Mouse (Mus musculus) C2C12 (cell line): ENCODE results near the gene Pnpla2. TPM values are rescaled to one million over a fixed set of nuclear protein-coding genes. Genes with fewer than 3 reads are reported as not detected.

Experiments used
- H3K27me3 ChIP-seq: one replicate; pipeline ENCODE4 v1.6.1; 2011; ENCODE audit not compliant: control insufficient read depth, insufficient read depth, insufficient read length
- H3K36me3 ChIP-seq: one replicate; pipeline ENCODE4 v1.6.1; 2011; ENCODE audit not compliant: control insufficient read depth, insufficient read depth
- H3K4me3 ChIP-seq: one replicate; pipeline ENCODE4 v1.5.1; 2011; ENCODE audit warnings: mild to moderate bottlenecking, control low read depth; ENCODE audit not compliant: poor library complexity, insufficient read depth, severe bottlenecking
- H3K79me2 ChIP-seq: one replicate; pipeline ENCODE4 v1.6.1; 2011; ENCODE audit not compliant: control insufficient read depth, insufficient read depth
- H3K79me3 ChIP-seq: one replicate; pipeline ENCODE4 v1.6.1; 2011; ENCODE audit warnings: low read depth, control low read depth
- H3ac ChIP-seq: one replicate; pipeline ENCODE3; 2011; ENCODE audit warnings: low read depth; ENCODE audit not compliant: control insufficient read depth, insufficient read length
- CEBPB ChIP-seq: IDR thresholded peaks from one replicate; pipeline ENCODE4 v1.6.1; 2011; ENCODE audit warnings: low read depth, mild to moderate bottlenecking, control low read depth, moderate library complexity
- CTCF ChIP-seq: IDR thresholded peaks from one replicate; pipeline ENCODE4 v1.5.1; 2011; ENCODE audit not compliant: control insufficient read depth, insufficient read depth, insufficient read length
- FOSL1 ChIP-seq: IDR thresholded peaks from one replicate; pipeline ENCODE4 v1.8.0; 2011; ENCODE audit warnings: mild to moderate bottlenecking, low read length; ENCODE audit not compliant: poor library complexity, insufficient read depth, severe bottlenecking
- MAX ChIP-seq: IDR thresholded peaks from one replicate; pipeline ENCODE4 v1.6.1; 2011; ENCODE audit warnings: mild to moderate bottlenecking, control low read depth
- MYOD1 ChIP-seq: IDR thresholded peaks from one replicate; pipeline ENCODE4 v1.6.1; 2011; ENCODE audit warnings: low read depth; ENCODE audit not compliant: control insufficient read depth, insufficient read length
- MYOG ChIP-seq: IDR thresholded peaks from one replicate; pipeline ENCODE4 v1.6.1; 2011; ENCODE audit not compliant: control insufficient read depth, insufficient read length; ENCODE audit errors: extremely low read depth
- USF1 ChIP-seq: IDR thresholded peaks from one replicate; pipeline ENCODE4 v1.6.1; 2011; ENCODE audit warnings: low read depth, mild to moderate bottlenecking, control low read depth, moderate library complexity
- polyA plus RNA-seq: library from polyadenylated mRNA; unstranded; fragments of >200 nt; fragmentation: generic; extraction: Trizol; gene quantifications from one replicate; pipeline ENCODE4 v1.2.1, GENCODE M21; 2012; ENCODE audit warnings: missing spikeins

Gene Pnpla2
- polyA plus RNA-seq, 1 experiment: 32.8 TPM

DNA sequence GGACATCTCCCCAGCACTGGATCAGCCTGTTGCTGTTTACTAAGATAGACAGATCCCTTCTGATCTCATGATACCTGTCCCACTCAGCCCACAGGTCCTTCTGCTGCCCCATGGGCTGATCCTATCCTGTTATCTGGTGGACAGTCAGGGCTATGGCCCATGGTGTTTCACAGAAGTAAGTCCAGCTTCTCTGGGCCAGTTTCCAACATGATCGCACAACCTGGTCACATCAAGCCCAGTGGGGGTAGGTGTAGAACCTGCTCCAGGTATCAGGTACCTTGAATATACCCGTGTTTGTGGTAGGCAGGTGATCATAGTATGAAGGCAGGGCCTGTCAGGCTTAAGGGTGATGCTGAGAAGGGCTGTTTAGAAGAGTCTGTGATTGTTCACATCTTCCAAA is 40.4 kb downstream of the Pnpla2 start:
- Histone ChIP-seq H3K79me3 (no peaks in the 10 kb centered on the region), H3K4me3 (no peak overlapping the region), H3K79me2 (no peaks in the 10 kb centered on the region), H3K36me3 (peaks cover 28% of the 10 kb centered on the region), H3ac (no peak overlapping the region), H3K27me3 (no peaks in the 10 kb centered on the region)
- TF ChIP-seq FOSL1 (no peak), MYOG (no peak), CTCF (no peak), CEBPB (no peak), USF1 (no peak), MYOD1 (no peak), MAX (no peak)

DNA sequence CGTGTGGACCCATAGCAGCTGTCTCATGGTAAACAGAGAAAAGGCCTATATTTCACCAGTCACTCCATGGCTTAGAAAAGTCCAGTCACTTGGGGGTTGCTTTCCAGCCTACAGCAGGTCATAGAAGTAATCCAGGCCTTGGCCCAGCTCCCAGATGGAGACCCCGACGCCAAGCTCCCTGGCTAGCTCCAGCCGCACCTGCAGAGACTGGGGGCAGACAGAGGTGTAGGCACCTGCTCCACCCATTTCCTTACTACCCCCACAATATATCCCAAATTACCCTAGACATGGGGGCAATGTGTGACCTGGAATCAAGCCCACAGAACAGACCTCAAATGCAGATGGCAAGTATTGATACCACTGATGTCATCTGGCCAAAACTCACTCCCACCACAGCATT is 40.9 kb downstream of the Pnpla2 start:
- no peaks in the 10 kb centered on the region for H3K27me3 ChIP-seq
- H3K4me3 ChIP-seq: no peak overlapping the region
- no peak for TF ChIP-seq CEBPB
- peaks cover 22% of the 10 kb centered on the region for H3K36me3 ChIP-seq
- no peaks in the 10 kb centered on the region for H3K79me2 ChIP-seq
- H3K79me3 ChIP-seq: no peaks in the 10 kb centered on the region
- no peak overlapping the region for H3ac ChIP-seq

DNA sequence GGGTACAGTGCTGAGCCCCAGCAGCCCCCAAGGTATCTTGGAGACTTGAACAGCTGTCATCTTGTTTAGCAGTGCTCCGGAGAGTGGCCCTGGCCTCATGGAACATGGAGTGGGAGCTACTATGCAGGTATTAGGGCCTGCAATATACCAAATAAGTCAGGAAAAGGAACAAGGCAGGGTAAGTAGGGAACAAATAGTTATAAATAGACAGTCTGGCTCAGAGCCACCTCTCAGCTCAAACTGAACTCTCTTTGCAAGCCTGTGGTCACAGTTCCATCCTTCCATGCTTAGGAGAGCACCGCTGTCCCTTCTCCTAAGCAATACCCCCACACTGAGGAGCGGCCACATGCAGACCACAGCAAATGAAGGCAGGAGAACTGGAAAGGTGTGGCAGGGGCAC is 42.6 kb downstream of the Pnpla2 start:
- no peaks in the 10 kb centered on the region for H3K79me2 ChIP-seq
- H3ac ChIP-seq: no peak overlapping the region
- H3K27me3 ChIP-seq: no peaks in the 10 kb centered on the region
- TF ChIP-seq MYOD1 (no peak), CEBPB (no peak), CTCF (no peak), MYOG (no peak), USF1 (no peak), MAX (no peak), FOSL1 (no peak)
- peaks cover 8% of the 10 kb centered on the region for H3K36me3 ChIP-seq
- no peaks in the 10 kb centered on the region for H3K79me3 ChIP-seq
- H3K4me3 ChIP-seq: no peak overlapping the region

DNA sequence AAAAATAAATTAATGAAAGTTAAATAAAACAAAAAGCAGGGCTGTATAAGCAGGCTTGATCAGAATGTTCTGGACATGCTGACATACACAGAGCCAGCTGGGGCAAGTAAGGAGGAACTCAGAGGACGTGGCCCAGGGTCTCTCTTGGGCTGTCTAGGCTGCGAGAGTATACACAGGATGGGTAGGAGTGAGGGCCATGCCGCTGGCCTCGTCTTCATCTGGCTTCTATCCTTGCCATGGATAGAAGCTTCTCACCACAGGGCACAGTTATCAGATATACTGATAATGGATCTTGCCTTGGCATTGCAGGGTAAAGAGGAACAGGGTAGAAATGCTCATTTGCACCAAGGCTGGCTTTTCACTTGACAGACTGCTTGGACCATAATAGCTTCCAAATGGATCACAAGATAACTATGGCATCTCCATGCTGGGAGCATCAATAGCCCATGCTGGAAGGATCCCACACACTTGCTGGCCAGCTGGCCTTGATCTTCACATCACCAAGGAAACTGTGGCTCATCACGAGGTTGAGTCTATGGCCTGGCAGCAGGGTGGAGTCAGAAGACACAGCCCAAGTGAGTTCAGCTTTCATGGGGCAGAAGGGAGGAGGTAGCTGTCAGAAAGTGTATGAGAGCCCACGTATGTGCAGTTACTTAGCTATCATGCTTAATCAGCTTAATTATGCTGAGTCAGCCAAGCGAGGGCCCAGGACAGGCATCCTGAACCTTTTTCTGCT is 47.0 kb downstream of the Pnpla2 start:
- no peaks in the 10 kb centered on the region for H3K79me3 ChIP-seq
- H3ac ChIP-seq: no peak overlapping the region
- H3K4me3 ChIP-seq: no peak overlapping the region
- no peaks in the 10 kb centered on the region for H3K79me2 ChIP-seq
- no peaks in the 10 kb centered on the region for H3K36me3 ChIP-seq
- TF ChIP-seq USF1: no peak
- TF ChIP-seq MYOG: no peak
- no peaks in the 10 kb centered on the region for H3K27me3 ChIP-seq

DNA sequence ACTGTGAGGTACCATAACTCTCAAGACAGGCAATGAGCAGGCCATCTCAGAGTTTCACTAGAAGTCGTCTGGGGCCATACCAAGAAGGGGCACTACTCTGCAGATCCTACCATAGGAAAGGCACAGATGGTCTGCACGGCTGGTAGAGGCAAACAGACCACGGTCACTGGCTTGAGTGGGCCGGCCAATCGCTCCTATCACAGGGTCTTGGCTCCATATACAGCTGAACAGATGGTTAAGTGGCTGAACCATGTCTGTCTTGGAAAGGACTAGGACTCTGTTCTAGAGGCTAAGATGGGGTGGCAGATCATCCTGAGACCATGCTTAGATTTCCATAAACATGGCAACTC is 47.5 kb downstream of the Pnpla2 start:
- TF ChIP-seq CTCF (no peak), MYOG (no peak), MAX (no peak), MYOD1 (no peak), USF1 (no peak), CEBPB (no peak), FOSL1 (no peak)
- H3K79me3 ChIP-seq: no peaks in the 10 kb centered on the region
- no peaks in the 10 kb centered on the region for H3K79me2 ChIP-seq
- no peaks in the 10 kb centered on the region for H3K36me3 ChIP-seq
- H3K4me3 ChIP-seq: no peak overlapping the region
- H3K27me3 ChIP-seq: no peaks in the 10 kb centered on the region
- H3ac ChIP-seq: no peak overlapping the region

DNA sequence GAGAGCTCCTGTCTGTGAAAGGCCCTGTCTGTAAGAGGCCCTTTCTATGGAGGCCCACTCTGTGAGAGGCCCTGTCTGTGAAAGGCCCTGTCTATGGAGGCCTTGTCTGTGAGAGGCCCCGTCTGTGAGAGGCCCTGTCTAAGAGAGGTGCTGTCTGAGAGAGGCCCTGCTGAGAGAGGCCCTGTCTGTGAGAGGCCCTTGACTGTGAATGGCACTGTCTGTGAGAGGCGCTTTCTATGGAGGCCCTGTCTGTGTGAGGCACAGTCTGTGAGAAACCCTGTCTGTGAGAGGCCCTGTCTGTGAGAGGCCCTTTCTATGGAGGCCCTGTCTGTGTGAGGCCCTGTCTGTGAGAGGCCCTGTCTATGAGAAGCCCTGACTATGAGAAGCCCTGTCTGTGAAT is 51.3 kb downstream of the Pnpla2 start:
- TF ChIP-seq MAX: no peak
- no peak for TF ChIP-seq USF1
- TF ChIP-seq MYOG: no peak
- TF ChIP-seq MYOD1: no peak
- no peak for TF ChIP-seq CTCF
- no peak for TF ChIP-seq CEBPB
- no peak for TF ChIP-seq FOSL1
- H3K79me3 ChIP-seq: no peaks in the 10 kb centered on the region

More for the DNA sequence above, 51.3 kb downstream of the Pnpla2 start:
- Histone ChIP-seq H3ac (no peak overlapping the region), H3K36me3 (no peaks in the 10 kb centered on the region), H3K4me3 (no peak overlapping the region), H3K79me2 (no peaks in the 10 kb centered on the region), H3K27me3 (no peaks in the 10 kb centered on the region)
